Mouse (Mus musculus): ENCODE measurements around the gene Gm49320. TPM values are rescaled to one million over a fixed set of nuclear protein-coding genes. Genes with fewer than 3 reads are reported as not detected.

Gm49320 gene
- polyA plus RNA-seq (2012; rRNA removed; ENCODE audit: low replicate concordance): 0.59 and 0.61 TPM in 2 replicates

DNA sequence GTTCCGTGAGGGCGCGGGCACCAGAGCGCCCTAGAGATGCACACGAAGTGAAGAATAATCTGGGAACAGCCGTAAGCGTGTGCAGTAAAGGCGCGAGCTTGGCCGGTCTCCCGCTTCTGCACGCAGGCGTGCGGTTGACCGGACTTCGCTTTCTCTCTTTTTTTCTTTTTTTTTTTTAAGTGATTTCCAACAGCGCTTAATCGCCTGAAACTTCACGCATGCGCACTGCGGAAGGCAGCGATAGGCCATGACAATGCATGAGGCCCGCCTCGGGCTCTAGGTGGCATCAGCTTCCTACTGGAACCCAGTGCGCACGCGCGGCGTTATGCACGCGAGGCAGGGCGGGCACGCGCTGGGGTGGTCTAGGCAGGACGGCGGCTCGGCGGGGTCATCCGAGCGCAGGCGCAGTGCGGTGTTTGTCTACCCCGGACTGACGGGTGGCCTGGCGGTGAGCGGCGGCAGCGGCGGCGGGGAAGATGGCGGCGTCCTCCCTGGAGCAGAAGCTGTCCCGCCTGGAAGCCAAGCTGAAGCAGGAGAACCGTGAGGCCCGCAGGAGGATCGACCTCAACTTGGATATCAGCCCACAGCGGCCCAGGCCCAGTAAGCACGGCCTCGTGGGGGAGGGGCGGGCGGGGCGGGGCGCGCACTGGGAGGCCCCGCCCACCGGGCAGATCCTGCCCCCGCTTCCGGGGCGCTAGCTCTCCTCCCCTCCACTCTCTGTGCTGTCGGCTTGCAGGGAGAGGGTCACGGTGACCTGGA is at the start of gene Gm49320, which contains the start of gene Map2k7:
Gene Gm49320 (plus strand): TSS at position 432 of the 759 bp plus-strand sequence.
Gene Map2k7 (plus strand): TSS at position 307 of the 759 bp plus-strand sequence.

DNA sequence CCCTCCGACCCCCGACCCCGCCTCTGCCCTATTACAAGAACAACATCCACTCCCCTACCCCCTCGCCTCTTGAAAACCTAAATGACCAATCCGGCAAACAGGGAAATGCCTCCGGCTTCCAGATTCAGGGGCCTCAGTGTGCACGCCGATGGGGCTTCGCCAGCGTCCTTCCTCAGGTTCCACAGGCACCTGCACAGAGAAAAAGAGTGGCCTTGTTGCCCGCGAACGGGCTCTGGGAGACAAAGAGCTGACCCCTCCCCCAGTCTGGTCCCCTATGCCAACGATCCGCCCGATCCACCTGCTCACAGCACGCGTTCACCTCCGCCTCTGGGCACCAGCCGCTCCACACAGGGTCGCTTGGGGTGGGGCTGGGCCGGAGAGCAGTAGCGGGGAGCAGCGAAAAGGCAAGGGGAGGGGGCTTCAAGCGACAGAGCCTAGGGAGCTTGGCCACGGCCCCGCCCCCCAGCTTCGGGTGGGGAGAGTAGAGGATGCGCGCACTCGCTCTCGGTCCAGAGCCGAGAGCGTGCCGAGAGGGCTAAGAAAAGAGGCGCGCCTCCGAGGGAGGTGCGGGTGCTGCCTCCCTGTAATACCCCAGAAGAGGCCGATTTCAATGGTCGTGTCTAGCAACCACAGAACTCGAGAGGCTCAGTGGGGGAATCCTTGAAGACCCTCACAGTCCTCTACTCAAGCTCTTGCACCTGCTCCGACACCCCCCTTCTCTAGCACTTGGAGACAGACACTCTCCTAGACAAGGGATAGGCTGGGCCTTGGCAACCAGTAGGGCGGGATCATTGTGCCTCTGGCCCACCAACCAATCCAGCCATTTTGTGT is 21.7 kb upstream of the Gm49320 start, which contains the start of gene Prr36:
Gene Prr36 (minus strand): TSS at position 669 of the 831 bp plus-strand sequence.

DNA sequence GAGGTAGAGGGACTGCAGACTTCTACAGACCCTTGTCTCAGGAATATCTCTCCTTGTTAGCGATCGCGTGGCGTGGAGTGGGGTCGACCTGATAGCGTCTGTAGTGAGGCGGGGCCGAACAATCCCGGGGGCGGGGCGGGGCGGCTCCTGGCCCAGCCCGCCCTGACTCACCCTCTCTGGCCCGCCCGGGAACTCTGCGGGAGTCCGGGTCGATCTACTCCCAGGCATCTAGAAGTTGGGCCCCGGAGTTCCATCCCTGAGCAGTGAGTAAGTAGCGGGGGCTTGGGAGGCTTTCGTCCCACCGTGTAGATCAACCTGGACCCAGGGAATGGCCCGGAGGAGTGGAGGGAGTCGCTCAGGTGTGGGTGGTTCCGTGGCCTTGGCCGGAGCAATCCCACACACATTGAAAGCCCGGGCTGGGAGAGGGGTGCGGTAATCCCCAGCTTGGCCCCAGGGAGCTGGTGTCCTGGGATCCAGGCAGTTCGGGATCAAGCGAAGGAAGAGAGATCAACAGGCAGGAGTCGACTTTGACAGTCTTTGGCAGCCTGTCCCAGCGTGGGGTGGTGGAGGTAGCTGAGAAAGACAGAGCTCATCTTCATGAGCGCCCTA is 11.8 kb upstream of the Gm49320 start, which contains the start of gene Lrrc8e:
Gene Lrrc8e (plus strand): TSS at position 89 of the 609 bp plus-strand sequence.

DNA sequence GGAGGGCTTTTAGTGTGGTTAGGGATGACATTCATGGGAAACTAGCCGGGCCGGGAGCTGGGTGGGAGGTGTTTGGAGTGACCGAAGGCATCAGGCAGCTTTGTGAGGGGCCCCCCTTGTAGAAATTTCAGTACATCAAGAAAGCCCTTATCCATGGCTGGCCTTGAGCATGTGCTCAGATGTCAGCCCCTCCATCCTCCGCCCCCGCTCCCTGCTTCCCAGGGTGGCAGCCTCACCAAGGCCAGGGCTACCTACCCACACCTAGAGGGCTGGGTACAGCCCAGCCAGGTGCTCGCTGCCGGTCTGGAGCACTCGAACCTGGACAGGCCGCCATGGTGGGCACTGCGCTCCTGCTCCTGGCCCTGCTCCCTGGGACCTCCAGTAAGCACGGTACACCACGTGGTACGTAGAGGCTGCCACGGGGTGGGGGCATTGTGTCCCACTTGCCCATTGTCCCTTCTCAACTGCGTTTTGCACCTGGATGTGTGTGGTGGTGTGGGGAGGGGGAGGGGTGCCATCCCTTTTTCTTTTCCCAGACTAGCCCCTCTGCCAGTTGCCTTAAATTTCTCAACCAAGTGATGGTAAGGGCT is 9.4 kb downstream of the Gm49320 start, which contains the start of gene Tgfbr3l:
Gene Tgfbr3l (plus strand): TSS at position 264 of the 590 bp plus-strand sequence.

DNA sequence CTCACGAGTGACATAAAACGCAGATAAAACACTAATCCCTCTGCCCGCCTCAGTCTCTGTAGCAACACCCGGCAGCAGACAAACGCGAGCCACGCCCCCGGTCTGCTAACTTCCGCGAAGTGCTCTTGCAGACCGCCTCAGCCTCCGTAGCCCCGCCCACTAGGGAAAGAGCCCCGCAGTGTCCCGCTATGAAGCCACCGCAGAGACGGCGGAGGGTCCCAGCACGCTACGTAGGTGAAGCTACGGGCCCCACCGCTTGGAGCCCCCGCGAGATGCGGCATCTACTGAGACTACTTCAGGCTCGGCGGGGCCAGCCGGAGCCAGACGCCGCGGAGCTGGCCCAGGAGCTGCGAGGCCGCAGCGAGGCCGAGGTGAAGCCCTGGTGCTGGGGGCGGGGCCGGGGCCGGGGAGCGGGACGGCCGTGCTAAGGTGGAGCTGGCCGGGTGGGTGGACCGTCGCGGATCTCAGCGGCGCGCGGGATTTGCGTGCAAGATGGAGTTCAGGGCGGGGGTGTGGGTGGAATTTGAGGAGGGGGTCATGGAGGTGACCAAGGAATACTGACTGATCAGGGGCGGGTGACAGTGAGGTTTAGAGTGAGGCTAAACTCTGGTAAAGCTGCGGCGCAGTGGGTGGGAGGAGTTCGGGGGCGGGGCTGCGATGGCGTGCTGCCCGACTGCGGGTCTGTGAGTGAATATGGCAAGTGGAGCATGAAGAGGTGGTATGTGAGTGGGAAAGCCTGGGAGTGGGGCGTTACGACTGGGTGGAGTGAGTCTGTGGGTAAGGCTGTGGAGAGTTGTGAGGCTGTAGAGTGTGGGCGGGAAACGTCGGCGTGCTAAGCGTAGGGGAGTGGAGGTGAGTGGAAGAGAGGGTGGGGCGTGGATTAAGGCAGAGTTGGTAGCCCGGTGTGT is 14.5 kb downstream of the Gm49320 start, which contains the start of gene Snapc2:
Gene Snapc2 (plus strand): TSS at position 147 of the 908 bp plus-strand sequence.

DNA sequence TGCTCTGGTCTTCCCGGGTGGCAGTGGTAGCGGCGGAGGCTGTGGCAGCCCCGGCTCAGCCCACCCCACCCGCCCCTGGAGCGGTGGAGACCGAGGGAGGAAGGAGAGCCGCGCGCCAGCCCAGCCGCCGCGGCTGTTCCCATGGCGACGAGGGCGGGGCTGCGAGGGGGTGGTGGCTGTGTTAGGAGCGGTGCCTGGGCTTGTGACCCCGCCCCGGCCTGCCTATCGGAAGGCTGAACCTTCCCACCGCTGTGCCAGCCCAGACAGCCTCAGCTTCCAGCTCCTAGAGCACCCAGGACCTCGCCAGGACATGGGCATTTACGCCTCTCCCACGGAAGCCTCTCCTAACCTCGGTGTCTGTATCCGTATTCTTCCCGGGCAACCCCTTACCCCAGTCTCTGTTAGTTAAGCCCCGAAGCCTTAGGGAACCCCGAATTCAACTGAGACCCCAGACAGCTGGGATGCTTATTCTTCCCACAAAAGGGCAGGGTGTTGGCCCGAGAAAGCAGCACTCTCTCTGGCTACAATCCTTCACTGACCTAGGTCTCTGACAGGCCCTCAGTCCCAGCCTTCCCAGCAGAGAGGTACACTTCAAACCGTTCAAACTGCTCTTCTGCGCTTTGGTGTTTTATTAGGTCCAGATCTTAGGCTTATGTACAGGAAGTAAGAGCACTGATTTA is 20.6 kb downstream of the Gm49320 start, which contains the start of gene Ctxn1:
Gene Ctxn1 (minus strand): TSS at position 150 of the 680 bp plus-strand sequence.

DNA sequence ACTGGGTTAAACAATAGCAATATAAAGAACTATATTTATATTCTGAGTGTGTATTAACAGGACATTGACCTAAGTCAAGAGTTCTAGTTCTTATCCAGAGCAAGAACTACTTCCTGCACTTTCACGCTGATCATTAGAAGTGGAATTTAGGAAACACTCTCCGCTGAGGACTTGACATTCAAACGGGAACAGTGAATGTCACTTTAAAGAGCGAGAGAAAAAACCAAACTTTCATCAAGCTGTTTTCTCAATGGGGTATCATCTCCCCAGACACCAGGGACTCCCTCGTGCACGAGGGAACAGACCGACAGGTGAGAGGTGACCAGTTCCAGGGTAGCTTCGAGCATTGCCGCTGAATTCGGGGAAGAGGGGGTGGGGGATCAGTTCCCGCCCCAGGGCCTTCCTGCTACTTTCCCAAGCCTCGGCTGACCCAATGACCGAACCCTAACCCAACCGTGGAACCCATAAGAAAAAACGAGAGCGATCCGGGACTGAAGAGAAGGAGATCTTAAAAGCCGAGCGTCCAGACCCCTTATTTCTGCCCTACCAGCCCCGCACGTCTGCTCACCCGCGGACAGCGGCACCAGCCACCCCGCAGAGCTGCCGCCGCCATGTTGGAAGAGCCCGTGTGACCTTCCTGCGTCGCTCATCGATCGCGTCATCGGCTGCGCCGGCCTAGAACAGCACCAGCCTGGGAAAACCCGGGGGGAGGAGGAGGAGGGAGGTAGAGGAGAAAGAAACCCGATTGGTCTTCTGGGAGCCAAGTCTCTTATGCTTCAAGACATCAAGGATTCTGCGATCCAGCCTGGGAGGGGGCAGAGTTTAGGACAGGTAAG is 36.8 kb downstream of the Gm49320 start, which contains the start of gene Timm44:
Gene Timm44 (minus strand): TSS at position 639 of the 836 bp plus-strand sequence.

Other genes with a start within 250 kb of the Gm49320 start
- gene Cd209f, start 133.0 kb upstream of the Gm49320 start, polyA plus RNA-seq (2012; rRNA removed; ENCODE audit: low replicate concordance): 0.61 TPM in 1 of 2 replicates, not detected in the other
- 0.26 and 0.29 TPM in 2 replicates for gene Cd209g, start 104.8 kb upstream of the Gm49320 start, polyA plus RNA-seq (2012; rRNA removed; ENCODE audit: low replicate concordance)
- 3.0 and 4.0 TPM in 2 replicates for gene Evi5l, start 72.3 kb upstream of the Gm49320 start, polyA plus RNA-seq (2012; rRNA removed; ENCODE audit: low replicate concordance)
- gene Prr36, start 21.4 kb upstream of the Gm49320 start, polyA plus RNA-seq (2012; rRNA removed; ENCODE audit: low replicate concordance): 0.05 and 0.21 TPM in 2 replicates
- 0.13 and 0.53 TPM in 2 replicates for gene Lrrc8e, start 12.0 kb upstream of the Gm49320 start, polyA plus RNA-seq (2012; rRNA removed; ENCODE audit: low replicate concordance)
- 10.3 and 33.8 TPM in 2 replicates for gene Map2k7, start 125 bp upstream of the Gm49320 start, polyA plus RNA-seq (2012; rRNA removed; ENCODE audit: low replicate concordance)
- gene Tgfbr3l, start 9.3 kb downstream of the Gm49320 start, polyA plus RNA-seq (2012; rRNA removed; ENCODE audit: low replicate concordance): 22.7 and 101 TPM in 2 replicates
- gene Snapc2, start 14.2 kb downstream of the Gm49320 start, polyA plus RNA-seq (2012; rRNA removed; ENCODE audit: low replicate concordance): 19.2 and 28.2 TPM in 2 replicates
- 13.0 and 16.8 TPM in 2 replicates for gene Ctxn1, start 20.4 kb downstream of the Gm49320 start, polyA plus RNA-seq (2012; rRNA removed; ENCODE audit: low replicate concordance)
- 39.8 and 59.7 TPM in 2 replicates for gene Timm44, start 37.0 kb downstream of the Gm49320 start, polyA plus RNA-seq (2012; rRNA removed; ENCODE audit: low replicate concordance)
- gene Ccl25, start 86.3 kb downstream of the Gm49320 start, polyA plus RNA-seq (2012; rRNA removed; ENCODE audit: low replicate concordance): 82.8 and 123 TPM in 2 replicates
- 16.9 and 17.9 TPM in 2 replicates for gene Elavl1, start 86.5 kb downstream of the Gm49320 start, polyA plus RNA-seq (2012; rRNA removed; ENCODE audit: low replicate concordance)